ENCODE assay signal across 9 mouse cellular contexts in the genomic region with DNA sequence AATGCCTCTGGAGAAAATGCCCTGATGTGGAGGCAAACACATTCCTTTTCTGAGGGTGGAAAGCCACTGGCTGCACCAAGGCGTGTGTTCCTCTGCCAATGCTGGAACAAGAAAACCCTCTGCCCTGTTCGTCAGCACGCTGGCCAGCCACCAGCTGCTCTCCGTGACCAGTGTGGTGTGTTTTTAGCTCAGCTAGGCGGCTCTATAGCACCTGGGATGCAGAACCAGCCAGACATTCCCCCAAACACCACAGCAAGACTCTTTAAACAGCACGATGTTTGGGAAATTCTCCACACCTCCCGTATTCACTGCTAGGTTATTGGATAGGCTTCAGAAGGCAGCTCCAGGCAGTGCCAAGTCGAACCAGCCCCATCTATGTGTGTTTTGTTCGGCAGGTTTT. TPM values are rescaled to one million over a fixed set of nuclear protein-coding genes. Genes with fewer than 3 reads are reported as not detected.
DNase-seq lines count a peak whose midpoint lies in the region; ATAC-seq and TF ChIP-seq lines count a peak whose summit lies in the region.
"Had no signal": no experiment of that assay in that cellular context is flagged by ENCODE, and none has a peak within 500 bp of the region (broad histone marks: within the 10 kb centered on the region; RNA-seq: fewer than 3 reads in every experiment).

No protein-coding gene starts in this region.

- H3K4me2 ChIP-seq in embryonic facial prominence, embryonic 14.5 days (ENCODE audit: low read depth, low read length) = no peak overlapping the region
- no peak overlapping the region for H3K4me2 ChIP-seq in embryonic facial prominence, embryonic 15.5 days (replicated peaks)
- no peak overlapping the region for H3K4me2 ChIP-seq in limb, embryonic 14.5 days (replicated peaks; ENCODE audit: low read depth, low read length, severe bottlenecking)
- no peak overlapping the region for H3K4me2 ChIP-seq in forebrain, embryonic 16.5 days (ENCODE audit: low read length)

- peak; percentile 39 for DNase-seq in embryonic facial prominence, embryonic 14.5 days (ENCODE audit: low spot score)
- no peak for DNase-seq in embryonic facial prominence, embryonic 10.5 days (ENCODE audit: low spot score)
- peak; percentile 21 to 25 for DNase-seq in layer of hippocampus, adult 8-10 months (ENCODE audit: low spot score in 2 of 2)
- DNase-seq in layer of hippocampus, adult 9-10 months (ENCODE audit: low spot score) = no peak
- peak; percentile 49 for DNase-seq in limb, embryonic 14.5 days (ENCODE audit: low spot score)
- no peak for DNase-seq in T-cell, adult 2 months (ENCODE audit: low spot score)

- no peaks in the 10 kb centered on the region for H3K9me3 ChIP-seq in embryonic facial prominence, embryonic 14.5 days (ENCODE audit: control insufficient read depth, low read length)
- H3K9me3 ChIP-seq in embryonic facial prominence, embryonic 10.5 days = no peaks in the 10 kb centered on the region
- H3K9me3 ChIP-seq in embryonic facial prominence, embryonic 15.5 days (replicated peaks) = no peaks in the 10 kb centered on the region
- H3K9me3 ChIP-seq in limb, embryonic 14.5 days (ENCODE audit: control insufficient read depth, low read length) = no peaks in the 10 kb centered on the region
- H3K9me3 ChIP-seq in forebrain, embryonic 16.5 days (ENCODE audit: control insufficient read depth, low read length) = no peaks in the 10 kb centered on the region

- H3K27ac ChIP-seq in embryonic facial prominence, embryonic 14.5 days (replicated peaks; ENCODE audit: low read depth, low read length) = no peak overlapping the region
- no peak overlapping the region for H3K27ac ChIP-seq in embryonic facial prominence, embryonic 10.5 days (replicated peaks)
- no peak overlapping the region for H3K27ac ChIP-seq in embryonic facial prominence, embryonic 15.5 days (replicated peaks)
- no peak overlapping the region for H3K27ac ChIP-seq in limb, embryonic 14.5 days (replicated peaks; ENCODE audit: low read depth, low read length)
- H3K27ac ChIP-seq in forebrain, embryonic 16.5 days (ENCODE audit: low read length) = no peak overlapping the region
- H3K27ac ChIP-seq: left cerebral cortex, adult 2 months had no signal

- H3K4me1 ChIP-seq in embryonic facial prominence, embryonic 14.5 days (ENCODE audit: control insufficient read depth, insufficient read depth, low read length) = 0 out of 2 replicates have a peak, but pooled peaks cover 3% of the 10 kb centered on the region
- H3K4me1 ChIP-seq in embryonic facial prominence, embryonic 10.5 days = 0 out of 2 replicates have a peak, but pooled peaks cover 3% of the 10 kb centered on the region
- H3K4me1 ChIP-seq in embryonic facial prominence, embryonic 15.5 days = 0 out of 2 replicates have a peak, but pooled peaks cover 3% of the 10 kb centered on the region
- H3K4me1 ChIP-seq in limb, embryonic 14.5 days (ENCODE audit: control insufficient read depth, insufficient read depth, low read length) = no peaks in the 10 kb centered on the region
- H3K4me1 ChIP-seq in forebrain, embryonic 16.5 days (replicated peaks; ENCODE audit: control insufficient read depth, insufficient read depth, low read length) = no peaks in the 10 kb centered on the region

- TF ChIP-seq POLR2A in limb, embryonic 14.5 days (IDR thresholded peaks at IDR 0.05; ENCODE audit: borderline replicate concordance, extremely low read depth, insufficient read depth, insufficient read length) = no peak

- H3K9ac ChIP-seq in embryonic facial prominence, embryonic 14.5 days (ENCODE audit: low read depth, low read length) = no peak overlapping the region
- no peak overlapping the region for H3K9ac ChIP-seq in embryonic facial prominence, embryonic 15.5 days
- H3K9ac ChIP-seq in limb, embryonic 14.5 days (ENCODE audit: low read depth, low read length, severe bottlenecking) = no peak overlapping the region
- H3K9ac ChIP-seq in forebrain, embryonic 16.5 days (replicated peaks; ENCODE audit: low read depth, low read length) = no peak overlapping the region

- no peaks in the 10 kb centered on the region for H3K36me3 ChIP-seq in embryonic facial prominence, embryonic 14.5 days (ENCODE audit: control insufficient read depth, insufficient read depth, low read length)
- H3K36me3 ChIP-seq in embryonic facial prominence, embryonic 10.5 days (replicated peaks) = no peaks in the 10 kb centered on the region
- H3K36me3 ChIP-seq in embryonic facial prominence, embryonic 15.5 days = no peaks in the 10 kb centered on the region
- H3K36me3 ChIP-seq in limb, embryonic 14.5 days (ENCODE audit: control insufficient read depth, insufficient read depth, low read length) = no peaks in the 10 kb centered on the region
- no peaks in the 10 kb centered on the region for H3K36me3 ChIP-seq in forebrain, embryonic 16.5 days (ENCODE audit: control insufficient read depth, insufficient read depth)

- WGBS in embryonic facial prominence, embryonic 14.5 days = 44% methylated on average over 7 of the region's 9 CpGs
- WGBS in embryonic facial prominence, embryonic 10.5 days = 77% methylated on average over 9 of the region's 9 CpGs
- WGBS in embryonic facial prominence, embryonic 15.5 days = 54% methylated on average over 9 of the region's 9 CpGs
- WGBS in limb, embryonic 14.5 days = 43% methylated on average over 9 of the region's 9 CpGs
- WGBS in forebrain, embryonic 16.5 days = 75% methylated on average over 9 of the region's 9 CpGs

- no peaks in the 10 kb centered on the region for H3K27me3 ChIP-seq in embryonic facial prominence, embryonic 14.5 days (replicated peaks; ENCODE audit: control insufficient read depth, insufficient read depth, low read length)
- no peaks in the 10 kb centered on the region for H3K27me3 ChIP-seq in embryonic facial prominence, embryonic 10.5 days (replicated peaks; ENCODE audit: low read depth, poor library complexity, severe bottlenecking)
- H3K27me3 ChIP-seq in embryonic facial prominence, embryonic 15.5 days = no peaks in the 10 kb centered on the region
- H3K27me3 ChIP-seq in limb, embryonic 14.5 days (ENCODE audit: control insufficient read depth, insufficient read depth, low read length) = no peaks in the 10 kb centered on the region
- no peaks in the 10 kb centered on the region for H3K27me3 ChIP-seq in forebrain, embryonic 16.5 days (replicated peaks; ENCODE audit: control insufficient read depth, insufficient read depth, low read length)

- no peak overlapping the region for H3K4me3 ChIP-seq in embryonic facial prominence, embryonic 14.5 days (ENCODE audit: low read depth, low read length)
- no peak overlapping the region for H3K4me3 ChIP-seq in embryonic facial prominence, embryonic 10.5 days
- H3K4me3 ChIP-seq in embryonic facial prominence, embryonic 15.5 days (replicated peaks) = no peak overlapping the region
- no peak overlapping the region for H3K4me3 ChIP-seq in limb, embryonic 14.5 days (replicated peaks; ENCODE audit: low read length)
- no peak overlapping the region for H3K4me3 ChIP-seq in forebrain, embryonic 16.5 days (replicated peaks; ENCODE audit: low read length)
- H3K4me3 ChIP-seq: left cerebral cortex, adult 2 months had no signal

- 0 out of 2 replicates have a peak, but pooled peaks have one; percentile 41 for ATAC-seq in embryonic facial prominence, embryonic 14.5 days (ENCODE audit: low read depth)
- peak; percentile 67 for ATAC-seq in embryonic facial prominence, embryonic 15.5 days (ENCODE audit: insufficient number of reproducible peaks, low FRiP score, low TSS enrichment, low read depth)
- peak; percentile 44; the same call in 1 of the 2 replicates for ATAC-seq in limb, embryonic 14.5 days (ENCODE audit: low FRiP score, low read depth)
- no peak for ATAC-seq in forebrain, embryonic 16.5 days

RNA-seq across cellular contexts. Expression of gene Igfbp7, which starts 25.7 kb away (rescaled TPM):
- 85.8 and 119 TPM in 2 replicates for polyA plus RNA-seq in embryonic facial prominence, embryonic 14.5 days (2014; fragmentation: Nextera tagmentation; extraction: Ambion mirVana)
- polyA plus RNA-seq in embryonic facial prominence, embryonic 10.5 days (2016; fragmentation: Nextera tagmentation; extraction: Ambion mirVana) = 4.4 and 4.9 TPM in 2 replicates
- total RNA-seq in layer of hippocampus, adult 8-10 months (2022) = 10 to 100 TPM; 19.3 to 31.5 (median 25.8) TPM
- 107 and 116 TPM in 2 replicates for polyA plus RNA-seq in embryonic facial prominence, embryonic 15.5 days (2015; fragmentation: Nextera tagmentation; extraction: Ambion mirVana)
- 81.5 and 102 TPM in 2 replicates for polyA plus RNA-seq in limb, embryonic 14.5 days (2012; rRNA removed)
- 86.7 and 100 TPM in 2 replicates for polyA plus RNA-seq in limb, embryonic 14.5 days (2014; fragmentation: Nextera tagmentation; extraction: Ambion mirVana)
- polyA plus RNA-seq in forebrain, embryonic 16.5 days (2015; fragmentation: Nextera tagmentation; extraction: Ambion mirVana) = 55.8 and 58.1 TPM in 2 replicates

Comparison
In these comparisons a context has a peak if more than half of its experiments do, and no peak if none do; other contexts are left out.
1. DNase-seq: peak in embryonic facial prominence, embryonic 14.5 days (single experiment), layer of hippocampus, adult 8-10 months (2 of 2) and limb, embryonic 14.5 days (single experiment); none in embryonic facial prominence, embryonic 10.5 days (single experiment), layer of hippocampus, adult 9-10 months (single experiment) and T-cell, adult 2 months (single experiment).